Mouse (Mus musculus) kidney, embryonic 16.5 days (tissue): ENCODE data around the gene Nkapl. TPM values are rescaled to one million over a fixed set of nuclear protein-coding genes. Genes with fewer than 3 reads are reported as not detected.
"Not testable (repeated sequence)": the region's sequence is repeated elsewhere in the genome, so short reads cannot be mapped to it uniquely, and the experiment has no call there.

Source experiments
- ATAC-seq: fragments of 200-750 bp; cut with Nextera tagmentation; 2 replicates; pipeline ENCODE4 v1.8.0; 2017; ENCODE audit warnings: moderate TSS enrichment; ENCODE audit not compliant: low FRiP score, low TSS enrichment
- H3K27ac ChIP-seq: fragments of 300-500 bp; sonication (generic); 2 replicates; pipeline ENCODE4 v1.5.1; 2014; ENCODE audit warnings: low read length
- H3K27me3 ChIP-seq: fragments of 300-500 bp; sonication (generic); 2 replicates; pipeline ENCODE4 v1.6.1; 2014; ENCODE audit warnings: low read length, control low read depth, mixed read lengths; ENCODE audit not compliant: insufficient read depth
- H3K36me3 ChIP-seq: fragments of 300-500 bp; sonication (generic); 2 replicates; pipeline ENCODE4 v1.6.1; 2014; ENCODE audit warnings: low read length, control low read depth, mixed read lengths; ENCODE audit not compliant: insufficient read depth
- H3K4me1 ChIP-seq: fragments of 300-500 bp; sonication (generic); 2 replicates; pipeline ENCODE4 v1.6.1; 2014; ENCODE audit warnings: low read length, control low read depth, mixed read lengths; ENCODE audit not compliant: insufficient read depth
- H3K4me2 ChIP-seq: fragments of 300-500 bp; sonication (generic); replicated peaks from 2 replicates; pipeline ENCODE4 v1.6.1; 2014; ENCODE audit warnings: low read depth, low read length
- H3K4me3 ChIP-seq: fragments of 300-500 bp; sonication (generic); 2 replicates; pipeline ENCODE4 v1.5.1; 2014; ENCODE audit warnings: mild to moderate bottlenecking, low read length
- H3K9ac ChIP-seq: fragments of 300-500 bp; sonication (generic); replicated peaks from 2 replicates; pipeline ENCODE4 v1.6.1; 2014; ENCODE audit warnings: low read length
- H3K9me3 ChIP-seq: fragments of 300-500 bp; sonication (generic); 2 replicates; pipeline ENCODE4 v1.6.1; 2016; ENCODE audit warnings: low read length, control low read depth
- WGBS: fragments of 180-500 bp; shearing (Covaris S2); extraction: QIAGEN DNeasy Blood & Tissue Kit; methylation state at CpG from one replicate; pipeline ENCODE4 v1.1.7; 2014; 5-methylcytosine and 5-hydroxymethylcytosine counted together
- polyA plus RNA-seq: library from polyadenylated mRNA; unstranded; fragments of >200 nt; fragmentation: Nextera tagmentation; extraction: Ambion mirVana; gene quantifications from 2 replicates; pipeline ENCODE4 v1.2.1, GENCODE M21; 2015

The Nkapl gene
- polyA plus RNA-seq, 1 experiment from 2014 or later: 1.9 TPM

DNA sequence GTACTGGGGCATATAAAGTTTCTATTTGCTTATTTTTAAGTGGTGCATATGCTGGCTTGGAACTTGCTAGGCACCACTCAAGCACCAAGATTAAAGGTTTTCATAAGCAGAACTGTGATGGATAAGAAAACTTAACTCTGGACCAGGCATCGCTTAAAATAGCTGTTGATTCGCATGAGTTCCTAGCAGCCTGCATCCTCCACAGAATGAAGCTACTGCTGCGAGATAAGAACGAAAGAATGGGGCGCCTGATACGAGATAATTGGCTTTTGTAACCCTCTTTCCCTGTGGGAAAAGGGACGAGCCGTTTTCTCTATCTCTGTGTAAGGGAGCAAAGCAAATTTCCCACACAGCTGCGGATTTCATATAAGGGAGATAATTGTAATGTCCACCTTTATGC is 788 bp upstream of the Nkapl start:
- WGBS: 38% methylated on average over 9 of the region's 9 CpGs

DNA sequence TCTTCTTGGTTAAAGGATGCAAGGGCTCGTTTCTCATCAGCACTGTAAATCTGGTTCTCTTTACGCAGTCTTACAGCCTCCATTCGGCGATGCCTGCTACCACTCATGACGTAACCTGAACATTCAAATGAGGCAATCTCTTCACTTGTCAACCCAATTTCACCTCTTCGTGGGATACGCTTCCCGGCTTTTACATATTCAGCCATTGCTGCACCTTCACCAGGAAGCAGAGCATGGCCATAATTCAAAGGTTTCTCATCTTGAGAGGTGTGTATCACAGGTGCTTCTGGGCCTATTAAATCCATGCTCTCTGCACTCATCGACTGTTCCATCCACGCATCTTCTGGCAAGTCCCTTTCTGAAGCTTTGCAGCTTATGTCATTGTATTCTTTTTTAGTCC is 973 bp downstream of the Nkapl start:
- no peaks in the 10 kb centered on the region for H3K36me3 ChIP-seq
- no peak overlapping the region for H3K27ac ChIP-seq
- H3K4me1 ChIP-seq: 0 out of 2 replicates have a peak, but pooled peaks cover 2% of the 10 kb centered on the region
- no peak overlapping the region for H3K9ac ChIP-seq
- no peak for ATAC-seq
- no peak overlapping the region for H3K4me2 ChIP-seq
- no peaks in the 10 kb centered on the region for H3K9me3 ChIP-seq
- WGBS: 86% methylated on average over 10 of the region's 10 CpGs
- H3K27me3 ChIP-seq: peaks cover 12% of the 10 kb centered on the region
- no peak overlapping the region for H3K4me3 ChIP-seq

More for the DNA sequence above, 788 bp upstream of the Nkapl start:
- no peak for ATAC-seq
- Histone ChIP-seq H3K27me3 (peaks cover 12% of the 10 kb centered on the region), H3K36me3 (no peaks in the 10 kb centered on the region), H3K4me3 (peak overlapping the region; percentile 72; the same call in 1 of the 2 replicates), H3K9ac (no peak overlapping the region), H3K4me1 (0 out of 2 replicates have a peak, but pooled peaks cover 2% of the 10 kb centered on the region), H3K9me3 (no peaks in the 10 kb centered on the region), H3K4me2 (peak overlapping the region; percentile 97), H3K27ac (no peak overlapping the region)

GRCm38 (mm10) chr13:21462516-21462915 is 5.8 kb downstream of the Nkapl start:
- 45% methylated on average over 9 of the region's 9 CpGs for WGBS
- not testable (repeated sequence) for ATAC-seq

GRCm38 (mm10) chr13:21456347-21456746 is 12.0 kb downstream of the Nkapl start:
- H3K4me2 ChIP-seq: no peak overlapping the region
- 17% methylated on average over 4 of the region's 4 CpGs for WGBS
- ATAC-seq: peak; percentile 82
- H3K27ac ChIP-seq: peak overlapping the region; percentile 34; the same call in 1 of the 2 replicates
- H3K9ac ChIP-seq: no peak overlapping the region
- H3K4me3 ChIP-seq: no peak overlapping the region
- no peaks in the 10 kb centered on the region; the same call in 1 of the 2 replicates for H3K27me3 ChIP-seq
- peaks cover 10% of the 10 kb centered on the region for H3K4me1 ChIP-seq
- no peaks in the 10 kb centered on the region for H3K9me3 ChIP-seq
- H3K36me3 ChIP-seq: peaks cover 5% of the 10 kb centered on the region; the same call in 1 of the 2 replicates

More at GRCm38 (mm10) chr13:21462516-21462915, 5.8 kb downstream of the Nkapl start:
- not testable (repeated sequence) for H3K9me3 ChIP-seq, H3K27ac ChIP-seq, H3K27me3 ChIP-seq, H3K36me3 ChIP-seq, H3K4me3 ChIP-seq, H3K9ac ChIP-seq, H3K4me2 ChIP-seq, H3K4me1 ChIP-seq

GRCm38 (mm10) chr13:21454133-21454532 is 14.2 kb downstream of the Nkapl start:
- Histone ChIP-seq H3K36me3 (peaks cover 6% of the 10 kb centered on the region; the same call in 1 of the 2 replicates), H3K27ac (0 out of 2 replicates have a peak overlapping the region, but pooled peaks have one; percentile 36), H3K4me3 (no peak overlapping the region), H3K4me1 (peaks cover 10% of the 10 kb centered on the region), H3K9me3 (no peaks in the 10 kb centered on the region), H3K27me3 (no peaks in the 10 kb centered on the region; the same call in 1 of the 2 replicates), H3K9ac (no peak overlapping the region), H3K4me2 (peak overlapping the region; percentile 87; the same call in 1 of the 2 replicates)
- ATAC-seq: peak; percentile 75; the same call in 1 of the 2 replicates
- 73% methylated on average over 3 of the region's 3 CpGs for WGBS

DNA sequence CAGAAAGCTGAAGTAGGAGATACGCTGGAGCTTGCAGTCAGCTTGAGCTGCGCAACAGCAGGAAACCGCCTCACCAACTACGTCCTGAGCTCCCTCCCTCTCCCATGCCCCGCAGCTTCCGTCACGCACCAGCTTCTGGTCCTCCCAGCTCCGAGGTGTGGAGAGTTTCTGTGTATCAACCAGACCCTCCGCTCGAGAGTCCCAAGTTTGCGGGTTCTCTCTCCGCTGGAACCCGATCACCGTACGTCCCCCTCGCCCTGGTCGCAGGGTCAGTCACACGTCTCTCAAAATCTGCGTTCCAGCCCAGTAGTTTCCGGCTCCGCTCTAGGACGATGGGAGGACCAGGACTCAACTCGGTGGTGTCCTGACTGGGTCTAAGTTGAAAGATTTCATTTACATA is 14.9 kb downstream of the Nkapl start, which contains the start of gene Zscan26:
Gene Zscan26 (minus strand): TSS at position 282 of the 400 bp plus-strand sequence.
- WGBS: 0% methylated on average over 23 of the region's 23 CpGs
- Histone ChIP-seq H3K27me3 (no peaks in the 10 kb centered on the region; the same call in 1 of the 2 replicates), H3K4me2 (peak within 1 kb of the TSS; percentile 87), H3K27ac (peak within 1 kb of the TSS; percentile 81), H3K4me1 (peaks cover 10% of the 10 kb centered on the region), H3K4me3 (peak within 1 kb of the TSS; percentile 80), H3K9ac (peak within 1 kb of the TSS; percentile 88), H3K9me3 (no peaks in the 10 kb centered on the region), H3K36me3 (peaks cover 13% of the 10 kb centered on the region; the same call in 1 of the 2 replicates)
- ATAC-seq: peak; percentile 90

DNA sequence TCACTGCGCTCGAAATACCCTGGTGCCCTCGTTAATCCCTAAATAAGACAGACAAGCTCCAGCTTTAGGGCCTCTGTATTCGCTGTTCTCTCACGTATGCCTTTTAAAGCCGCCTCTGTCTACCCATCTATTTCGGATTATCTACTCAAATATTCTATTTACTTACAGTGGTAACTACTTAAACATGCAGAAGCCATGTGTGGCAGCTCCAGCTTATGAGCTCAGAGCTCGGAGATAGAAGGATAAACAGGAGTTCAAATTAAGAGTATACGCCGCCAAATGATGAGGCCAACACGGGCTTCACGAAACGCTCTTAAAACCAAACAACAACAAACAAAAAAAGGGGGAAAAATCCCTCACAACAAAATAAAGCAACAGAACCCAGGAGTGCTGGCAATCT is 15.3 kb downstream of the Nkapl start:
- Histone ChIP-seq H3K36me3 (peaks cover 17% of the 10 kb centered on the region; the same call in 1 of the 2 replicates), H3K9me3 (no peaks in the 10 kb centered on the region), H3K4me1 (peaks cover 10% of the 10 kb centered on the region), H3K4me3 (peak overlapping the region; percentile 80), H3K4me2 (peak overlapping the region; percentile 87), H3K27ac (peak overlapping the region; percentile 81; the same call in 1 of the 2 replicates), H3K27me3 (no peaks in the 10 kb centered on the region; the same call in 1 of the 2 replicates), H3K9ac (peak overlapping the region; percentile 88)
- WGBS: 2% methylated on average over 13 of the region's 13 CpGs
- no peak for ATAC-seq

GRCm38 (mm10) chr13:21447856-21448614 is 20.3 kb downstream of the Nkapl start:
- H3K4me3 ChIP-seq: no peak overlapping the region
- peaks cover 10% of the 10 kb centered on the region for H3K4me1 ChIP-seq
- peaks cover 60% of the 10 kb centered on the region for H3K36me3 ChIP-seq
- no peak for ATAC-seq
- no peak overlapping the region for H3K9ac ChIP-seq
- H3K27ac ChIP-seq: no peak overlapping the region
- H3K27me3 ChIP-seq: no peaks in the 10 kb centered on the region
- H3K9me3 ChIP-seq: no peaks in the 10 kb centered on the region
- WGBS: 87% methylated on average over 16 of the region's 16 CpGs
- no peak overlapping the region for H3K4me2 ChIP-seq

DNA sequence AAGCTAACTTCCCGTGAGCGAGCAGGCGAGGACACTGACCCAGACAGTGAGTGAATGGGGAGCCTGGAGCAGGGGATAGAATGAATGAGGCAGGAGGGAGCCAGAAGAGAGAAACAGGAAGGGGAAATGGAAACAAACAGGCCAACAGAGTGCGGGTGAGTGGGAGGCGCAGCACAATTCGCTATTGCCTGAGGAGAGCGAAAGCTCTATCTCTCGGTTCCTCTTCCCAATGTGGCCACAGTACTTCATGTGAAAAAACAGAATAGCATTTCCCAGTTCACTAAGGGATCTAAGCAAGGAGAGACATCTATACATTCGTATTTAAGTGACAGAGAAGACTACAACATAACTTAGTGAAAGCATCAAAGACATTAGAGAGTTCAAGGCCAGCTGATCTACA is 21.5 kb downstream of the Nkapl start:
- no peaks in the 10 kb centered on the region for H3K9me3 ChIP-seq
- H3K4me2 ChIP-seq: no peak overlapping the region
- no peak for ATAC-seq
- H3K36me3 ChIP-seq: peaks cover 59% of the 10 kb centered on the region
- no peak overlapping the region for H3K4me3 ChIP-seq
- WGBS: 90% methylated on average over 9 of the region's 9 CpGs
- no peaks in the 10 kb centered on the region for H3K27me3 ChIP-seq
- H3K27ac ChIP-seq: no peak overlapping the region
- no peaks in the 10 kb centered on the region for H3K4me1 ChIP-seq
- H3K9ac ChIP-seq: no peak overlapping the region

- Histone ChIP-seq H3K4me3 (peak overlapping the region; percentile 63), H3K9me3 (no peaks in the 10 kb centered on the region), H3K27me3 (no peaks in the 10 kb centered on the region), H3K27ac (peak overlapping the region; percentile 88), H3K36me3 (peaks cover 28% of the 10 kb centered on the region), H3K4me2 (peak overlapping the region; percentile 61), H3K4me1 (peaks cover 4% of the 10 kb centered on the region; the same call in 1 of the 2 replicates), H3K9ac (peak overlapping the region; percentile 82)
- WGBS: 16% methylated on average over 10 of the region's 10 CpGs
- peak; percentile 44; the same call in 1 of the 2 replicates for ATAC-seq
Observed at GRCm38 (mm10) chr13:21441207-21441572, 27.1 kb downstream of the Nkapl start.
